Mouse (Mus musculus) embryonic facial prominence, embryonic 15.5 days (tissue): ENCODE results near the gene Bag1. TPM values are rescaled to one million over a fixed set of nuclear protein-coding genes. Genes with fewer than 3 reads are reported as not detected.

Experiments
- microRNA-seq: library from miRNA; unstranded; fragments of <30 nt; microRNA quantifications from one replicate; pipeline ENCODE4, GENCODE M21; 2016; ENCODE audit warnings: borderline number of aligned reads
- polyA plus RNA-seq: library from polyadenylated mRNA; unstranded; fragments of >200 nt; fragmentation: Nextera tagmentation; extraction: Ambion mirVana; gene quantifications from 2 replicates; pipeline ENCODE4 v1.2.1, GENCODE M21; 2015

Gene Bag1
- polyA plus RNA-seq, 1 experiment from 2014 or later: 206 TPM

Small RNA genes within 50 kb of the gene (microRNA-seq; reads per million reads assigned to microRNA genes)
- gene Mir3094: 2.6 reads per million, percentile 9 among the genes with 10 or more reads in this experiment

Other genes starting within 250 kb of the Bag1 start
- gene Aptx, start 245.1 kb downstream of the Bag1 start, polyA plus RNA-seq: 31.8 and 34.6 TPM in 2 replicates
- gene Dnaja1, start 226.1 kb downstream of the Bag1 start, polyA plus RNA-seq: 365 and 394 TPM in 2 replicates
- 127 and 135 TPM in 2 replicates for gene Smu1, start 190.4 kb downstream of the Bag1 start, polyA plus RNA-seq
- 59.7 and 61.3 TPM in 2 replicates for gene B4galt1, start 94.3 kb downstream of the Bag1 start, polyA plus RNA-seq
- not detected in 2 replicates for gene Spink4, start 28.2 kb downstream of the Bag1 start, polyA plus RNA-seq
- 112 TPM in 2 replicates for gene Chmp5, start 113 bp upstream of the Bag1 start, polyA plus RNA-seq
- 82.3 and 90.2 TPM in 2 replicates for gene Nfx1, start 22.6 kb upstream of the Bag1 start, polyA plus RNA-seq
- 0.27 and 0.30 TPM in 2 replicates for gene Aqp7, start 99.8 kb upstream of the Bag1 start, polyA plus RNA-seq
- 88.7 and 94.8 TPM in 2 replicates for gene Aqp3, start 149.9 kb upstream of the Bag1 start, polyA plus RNA-seq
- 25.0 and 28.1 TPM in 2 replicates for gene Nol6, start 176.2 kb upstream of the Bag1 start, polyA plus RNA-seq
- 80.4 and 84.7 TPM in 2 replicates for gene Ube2r2, start 187.4 kb upstream of the Bag1 start, polyA plus RNA-seq